Mouse (Mus musculus) testis, adult 2 months (tissue): ENCODE results near the gene Lpo.

Experiments
- CTCF ChIP-seq: fragments of 200-500 bp; IDR thresholded peaks from 2 replicates; pipeline ENCODE4 v1.5.1; 2012; ENCODE audit warnings: low read depth, mild to moderate bottlenecking, inconsistent platforms, low read length, moderate library complexity; ENCODE audit not compliant: control insufficient read depth, insufficient read depth, insufficient replicate concordance
- POLR2A ChIP-seq: fragments of 200-500 bp; IDR thresholded peaks from 2 replicates; pipeline ENCODE4 v1.6.1; 2012; ENCODE audit warnings: low read depth, mild to moderate bottlenecking, inconsistent platforms, low read length, moderate library complexity; ENCODE audit not compliant: control insufficient read depth

GRCm38 (mm10) chr11:87760301-87761081 is 67.6 kb downstream of the Lpo start, which contains the start of gene Tspoap1:
- TF ChIP-seq POLR2A (no peak; the same call in 1 of the 2 replicates), CTCF (no peak)
